Mouse (Mus musculus): ENCODE results near the gene Mrpl38.
A peak's percentile ranks its signal among the peaks of the same experiment; 100 is the strongest.

Mrpl38 gene

DNA sequence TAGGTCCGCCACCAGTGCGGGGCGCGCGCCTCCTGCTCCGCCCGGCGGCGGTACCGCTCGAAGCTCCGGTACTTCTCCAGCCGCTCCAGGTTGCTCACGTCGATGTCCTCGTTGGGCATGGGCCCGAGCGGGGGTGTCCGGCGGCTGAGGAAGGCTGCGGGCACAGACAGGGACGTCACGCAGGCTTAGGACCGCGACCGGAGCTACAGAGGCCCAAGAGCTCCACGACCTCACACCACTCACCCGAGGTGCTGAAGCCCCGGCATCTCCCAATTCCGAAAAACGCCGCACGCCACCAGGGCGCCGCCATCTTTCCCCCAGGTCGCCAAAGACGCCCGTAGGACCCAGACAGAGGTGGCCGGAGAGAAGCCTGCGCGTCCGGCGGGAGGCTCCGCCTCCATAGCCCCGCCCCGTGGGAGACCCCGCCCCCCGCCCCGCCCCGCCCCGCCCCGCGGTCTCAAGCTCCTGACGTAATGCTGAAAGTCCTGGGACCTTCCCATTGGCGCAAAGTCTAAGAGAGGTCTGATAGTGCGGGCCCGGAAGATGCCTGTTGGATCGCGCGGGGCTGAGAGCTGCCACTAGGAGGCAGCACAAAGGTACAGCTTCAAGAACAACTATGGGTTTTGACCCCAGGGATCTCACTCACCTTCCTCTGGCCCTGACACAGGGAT, at the start of gene Mrpl38:
Gene Mrpl38 (minus strand): TSS at position 401 of the 671 bp plus-strand sequence.
- peak; percentile 90 for DNase-seq (ENCODE audit: low spot score in 2 of 2)

DNA sequence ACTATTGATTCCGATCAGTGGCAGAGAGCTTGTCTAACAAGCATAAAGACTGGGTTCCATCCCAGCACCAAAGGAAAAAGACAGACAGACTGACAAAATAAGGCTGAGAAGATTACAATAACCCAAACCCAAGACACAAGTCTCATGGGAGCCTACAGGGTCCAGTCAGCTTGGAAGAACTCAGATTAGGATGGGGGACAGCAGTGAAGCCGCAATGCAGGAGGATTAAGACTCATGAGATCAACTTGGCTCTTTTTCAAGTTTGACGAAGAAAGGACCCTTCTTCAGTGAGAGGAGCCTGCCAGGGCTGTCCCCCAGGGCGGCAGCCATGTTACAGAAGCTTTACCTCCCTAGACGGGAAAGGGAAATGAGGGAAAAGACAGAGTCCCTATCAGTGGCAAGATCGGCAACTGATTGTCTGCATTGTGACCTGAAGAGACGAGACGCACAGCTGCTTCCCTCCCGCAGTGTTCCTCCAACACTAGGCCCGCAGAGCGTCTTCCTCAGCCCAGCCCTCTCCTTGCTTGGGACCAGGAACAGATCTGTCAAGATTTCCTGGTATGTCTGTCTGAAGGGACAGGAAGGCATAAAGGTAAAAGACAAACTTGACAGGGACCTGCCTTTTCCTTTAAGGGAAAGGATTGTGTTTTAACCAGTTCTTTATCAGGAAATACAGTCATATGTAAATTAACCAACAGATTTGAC, 48.7 kb upstream of the Mrpl38 start:
- no peak for DNase-seq (ENCODE audit: low spot score in 2 of 2)

DNA sequence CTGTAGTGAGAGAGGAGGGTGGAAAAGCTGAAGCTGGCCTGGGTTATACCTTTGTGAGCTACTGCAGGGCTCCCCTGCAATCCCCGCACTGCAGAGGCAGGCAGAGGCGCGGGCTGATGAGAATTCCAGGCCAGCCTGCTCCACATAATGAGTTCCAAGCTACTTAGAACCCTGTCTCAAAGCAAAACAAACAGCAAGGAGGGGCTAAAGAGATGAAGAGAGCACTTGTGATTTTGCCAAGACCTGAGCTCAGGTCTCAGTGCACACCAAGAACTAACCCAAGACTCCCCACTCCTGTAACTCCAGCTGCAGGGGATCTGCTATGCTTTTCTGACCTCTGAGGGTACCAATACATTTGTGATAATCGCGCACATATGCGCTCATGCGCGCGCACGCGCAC, 47.7 kb upstream of the Mrpl38 start:
- no peak for DNase-seq (ENCODE audit: low spot score in 2 of 2)

DNA sequence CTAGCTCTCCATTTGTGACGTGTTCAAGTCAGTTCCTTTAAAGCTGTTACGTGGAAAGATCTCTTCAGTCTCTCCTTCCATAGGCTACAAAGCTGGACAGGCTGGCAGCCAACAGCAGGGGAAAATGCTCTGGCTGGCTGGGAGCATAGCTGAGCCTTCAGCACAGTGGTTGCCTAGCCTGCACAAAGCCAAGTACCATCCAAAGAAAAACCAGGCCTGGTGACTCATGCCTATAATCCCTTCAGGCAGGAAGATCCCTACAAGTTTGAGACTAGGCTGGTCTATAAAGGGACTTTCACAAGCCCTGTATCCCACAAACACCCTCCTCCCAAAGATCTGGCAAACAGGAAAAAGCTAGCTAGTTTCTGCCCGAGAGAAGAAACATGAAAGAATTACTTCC, 47.2 kb upstream of the Mrpl38 start:
- peak in 1 of 2 experiments; percentile 54 for DNase-seq (ENCODE audit: low spot score in 2 of 2)

DNA sequence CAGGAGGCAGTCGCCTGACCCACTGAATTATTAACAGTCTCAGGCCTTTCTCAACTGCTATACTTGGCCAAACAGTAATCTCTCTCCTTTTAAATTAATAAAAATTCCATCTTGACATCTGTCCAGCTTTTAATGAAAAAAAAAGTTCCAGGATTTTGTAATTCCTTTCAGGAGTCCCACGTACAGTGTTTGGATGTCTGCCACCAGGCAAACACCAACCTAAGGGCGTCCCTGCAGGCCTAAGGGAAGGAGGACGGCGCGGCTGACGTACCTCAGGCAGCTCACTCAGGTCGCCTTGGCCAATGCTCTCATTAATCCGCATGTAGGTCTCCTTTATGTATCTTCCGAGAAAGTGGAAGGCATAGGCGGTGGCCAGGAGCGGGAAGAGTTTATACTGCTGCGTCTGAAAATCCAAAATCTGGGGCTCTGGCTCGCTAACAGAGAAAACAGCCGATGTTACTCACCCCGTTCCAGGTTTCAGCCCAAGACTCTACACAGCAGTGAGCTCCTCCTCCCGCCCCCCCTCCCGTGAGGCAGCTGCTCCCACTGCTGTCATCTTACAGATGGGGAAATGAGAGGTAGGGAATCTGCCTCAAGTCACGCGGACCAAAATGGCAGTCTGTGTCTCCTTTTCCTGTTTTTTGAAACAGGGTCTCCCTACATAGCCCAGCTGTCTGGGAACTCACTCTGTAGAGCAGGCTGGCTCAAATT, 39.9 kb upstream of the Mrpl38 start:
- no peak for DNase-seq (ENCODE audit: low spot score in 2 of 2)

DNA sequence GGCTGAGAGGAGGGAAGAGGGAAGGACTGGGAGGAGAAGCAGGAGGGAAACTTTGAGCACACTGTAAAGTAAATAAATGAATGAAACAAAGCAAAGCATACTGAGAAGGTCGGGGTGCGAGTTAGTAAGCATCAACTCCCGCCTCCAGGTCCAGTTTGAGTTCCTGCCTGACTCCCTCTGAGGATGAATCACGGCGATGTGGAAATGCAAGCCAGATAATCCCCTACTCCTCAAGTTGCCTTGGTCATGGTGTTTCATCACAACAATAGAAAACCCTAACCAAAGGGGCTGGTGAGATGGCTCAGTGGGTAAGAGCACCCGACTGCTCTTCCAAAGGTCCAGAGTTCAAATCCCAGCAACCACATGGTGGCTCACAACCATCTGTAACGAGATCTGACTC, 37.3 kb upstream of the Mrpl38 start:
- DNase-seq (ENCODE audit: low spot score in 2 of 2), result no peak

DNA sequence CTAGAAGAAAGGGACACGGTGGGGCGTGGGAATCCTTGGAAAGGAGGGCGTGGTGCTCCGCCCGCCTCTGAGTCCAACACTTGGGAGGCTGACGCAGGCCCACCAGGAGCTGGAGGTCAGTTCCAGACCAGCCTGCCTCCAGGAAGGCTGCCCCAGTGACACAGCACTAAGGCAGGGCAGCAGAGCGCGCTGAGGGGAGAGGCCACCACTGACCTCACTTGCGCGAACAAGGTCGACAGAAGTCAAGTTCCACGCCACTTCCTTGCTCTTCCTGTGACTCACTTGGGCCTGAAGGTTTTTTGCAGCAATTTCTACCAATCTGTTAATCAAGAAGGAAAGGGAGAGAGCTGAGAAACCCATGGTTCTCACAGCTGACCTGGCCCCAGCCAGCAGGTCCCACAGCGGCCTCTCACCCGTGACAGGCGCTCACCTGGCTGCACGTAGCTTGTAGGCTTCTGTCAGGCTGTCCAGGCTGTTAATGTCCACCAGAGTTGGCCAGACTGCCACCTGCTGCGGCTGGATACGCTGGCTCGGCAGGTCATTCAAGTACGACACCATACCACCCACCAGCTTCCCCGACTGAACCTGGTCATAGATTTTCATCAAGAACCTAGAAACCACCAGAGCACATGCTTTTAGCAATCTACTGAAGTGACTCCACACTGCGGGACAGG, 36.2 kb upstream of the Mrpl38 start:
- DNase-seq (ENCODE audit: low spot score in 2 of 2), result no peak

DNA sequence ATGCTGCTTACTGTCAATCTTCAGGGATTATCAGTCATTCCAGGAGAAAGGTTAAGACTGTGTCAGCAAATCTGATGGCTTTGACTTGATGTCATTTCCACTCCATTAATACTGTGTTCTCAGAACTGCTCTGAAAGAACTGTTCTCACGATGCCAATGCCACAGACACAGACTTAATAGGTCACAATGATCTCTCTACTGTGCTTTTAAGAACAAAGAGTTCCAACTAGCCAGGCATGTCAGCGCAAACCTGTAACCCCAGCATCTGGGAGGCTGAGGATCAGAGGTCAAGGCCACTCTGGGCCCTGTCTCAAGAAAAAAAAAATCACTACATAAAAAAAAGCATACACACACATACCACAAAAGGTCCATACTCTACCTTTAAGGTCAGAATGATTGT, 33.3 kb upstream of the Mrpl38 start:
- no peak for DNase-seq (ENCODE audit: low spot score in 2 of 2)

DNA sequence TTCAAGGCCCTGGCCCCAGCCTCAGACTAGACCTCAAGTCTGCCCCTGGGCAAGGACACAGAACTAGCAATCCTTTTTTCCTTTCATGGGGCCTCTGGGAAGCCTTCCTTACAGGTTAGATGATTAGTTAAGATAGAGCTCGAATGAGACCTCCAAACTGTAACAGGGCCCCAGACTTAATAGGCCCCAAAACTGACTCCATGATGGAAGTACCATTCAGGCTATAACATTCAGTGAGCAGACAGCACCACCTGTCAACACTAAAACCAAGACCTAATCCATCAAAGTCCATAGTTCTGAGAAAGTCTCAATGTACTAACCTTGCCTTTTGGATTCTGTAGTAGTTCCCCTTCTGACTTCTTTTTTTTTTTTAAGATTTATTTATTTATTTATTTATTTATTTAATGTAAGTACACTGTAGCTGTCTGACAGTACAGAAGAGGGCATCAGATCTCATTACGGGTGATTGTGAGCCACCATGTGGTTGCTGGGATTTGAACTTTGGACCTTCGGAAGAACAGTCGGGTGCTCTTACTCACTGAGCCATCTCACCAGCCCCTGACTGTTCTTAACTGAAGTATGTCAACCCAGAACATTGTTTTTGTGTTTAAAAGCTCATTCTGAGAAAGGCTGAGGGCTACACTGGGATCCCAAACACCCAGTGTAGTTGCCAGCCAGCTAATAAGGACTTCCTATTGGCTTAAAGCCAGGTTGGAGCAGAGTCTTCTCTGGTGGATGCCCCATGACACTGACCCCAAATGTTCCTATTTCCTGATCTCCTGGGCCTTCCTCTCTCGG, 31.5 kb upstream of the Mrpl38 start:
- no peak for DNase-seq (ENCODE audit: low spot score in 2 of 2)

DNA sequence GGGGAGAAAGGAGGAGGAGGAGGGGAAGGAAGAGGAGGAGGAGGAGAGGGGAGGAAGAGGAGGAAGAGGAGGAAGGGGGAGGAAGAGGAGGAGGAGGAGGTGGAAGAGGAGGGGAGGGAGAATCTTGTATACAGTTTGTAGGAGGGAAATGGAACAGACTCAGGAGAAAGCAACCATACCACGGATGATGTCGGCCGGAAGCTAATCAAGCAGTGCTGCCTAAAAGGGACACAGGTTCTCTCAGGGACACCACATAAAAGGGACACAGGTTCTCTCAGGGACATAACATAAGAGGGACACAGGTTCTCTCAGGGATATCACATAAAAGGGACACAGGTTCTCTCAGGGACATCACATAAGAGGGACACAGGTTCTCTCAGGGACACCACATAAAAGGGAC, 30.5 kb upstream of the Mrpl38 start:
- no peak for DNase-seq (ENCODE audit: low spot score in 2 of 2)

DNA sequence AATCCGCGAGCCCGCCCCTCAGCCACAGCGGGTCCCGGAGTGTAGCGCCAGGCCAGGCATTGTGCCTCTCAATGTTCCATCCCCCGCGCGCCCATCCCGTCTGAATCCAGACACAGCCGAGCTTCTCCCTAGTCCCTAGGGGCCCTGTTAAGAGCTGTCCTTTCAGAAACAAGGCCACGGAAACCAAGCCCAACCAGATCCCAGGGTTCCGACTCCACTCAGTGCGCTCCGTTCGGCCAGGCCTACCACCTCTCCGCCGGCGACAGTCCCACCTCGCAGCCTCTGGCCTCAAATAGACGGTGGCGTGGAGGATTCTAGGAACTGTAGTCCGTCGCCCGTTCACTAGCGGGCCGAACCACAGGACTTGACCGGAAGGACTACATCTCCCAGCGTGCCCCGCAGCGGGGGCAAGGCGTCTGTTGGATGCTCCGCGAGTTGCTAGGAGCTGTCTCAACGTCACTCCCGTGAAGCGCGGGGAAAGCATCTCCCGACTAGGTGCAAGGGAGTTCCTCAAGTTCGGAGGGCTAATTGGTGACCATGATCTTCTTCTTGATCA, 29.3 kb upstream of the Mrpl38 start, which contains the start of gene Fbf1:
Gene Fbf1 (minus strand): TSS at position 283 of the 556 bp plus-strand sequence.
- DNase-seq (ENCODE audit: low spot score in 2 of 2), result peak; percentile 98

DNA sequence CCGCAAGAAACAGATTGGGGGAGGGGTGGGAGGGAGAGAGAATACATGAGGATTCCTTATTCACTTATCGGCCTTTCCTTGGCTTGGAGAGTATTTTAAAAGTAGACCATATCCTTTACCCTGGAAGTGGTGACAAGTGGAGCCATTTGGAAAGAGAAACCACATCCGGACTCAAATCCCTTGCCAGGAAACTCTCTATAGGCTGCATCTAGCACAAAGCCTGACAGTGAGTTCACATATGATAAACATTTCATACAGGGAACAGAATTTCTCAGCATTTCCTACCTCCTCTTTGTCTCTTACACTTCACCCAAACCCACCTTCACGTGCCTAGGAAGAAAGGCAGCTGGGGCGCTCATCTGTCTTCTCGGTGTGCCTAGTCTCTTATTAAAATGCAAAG, 28.6 kb upstream of the Mrpl38 start:
- DNase-seq (ENCODE audit: low spot score in 2 of 2), result no peak

DNA sequence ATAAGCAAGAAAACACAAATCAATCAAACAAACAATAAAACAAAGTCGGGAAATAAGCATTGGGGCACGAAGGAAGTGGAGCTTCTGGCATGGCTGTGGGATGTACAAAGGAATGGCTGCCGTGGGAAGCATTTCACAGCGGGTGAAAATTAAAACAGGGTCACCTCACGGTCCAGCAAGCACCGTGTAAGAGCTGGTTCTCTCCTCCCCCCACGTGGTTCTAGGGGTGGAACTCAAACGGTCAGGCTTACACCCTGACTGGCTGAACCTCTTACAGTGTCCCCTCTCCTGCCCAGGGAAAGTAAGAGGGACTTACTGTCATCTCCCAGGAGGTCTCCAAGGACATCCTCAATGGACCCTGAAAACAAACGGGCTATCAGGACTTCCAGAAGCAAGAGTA, 24.3 kb upstream of the Mrpl38 start:
- no peak for DNase-seq (ENCODE audit: low spot score in 2 of 2)

DNA sequence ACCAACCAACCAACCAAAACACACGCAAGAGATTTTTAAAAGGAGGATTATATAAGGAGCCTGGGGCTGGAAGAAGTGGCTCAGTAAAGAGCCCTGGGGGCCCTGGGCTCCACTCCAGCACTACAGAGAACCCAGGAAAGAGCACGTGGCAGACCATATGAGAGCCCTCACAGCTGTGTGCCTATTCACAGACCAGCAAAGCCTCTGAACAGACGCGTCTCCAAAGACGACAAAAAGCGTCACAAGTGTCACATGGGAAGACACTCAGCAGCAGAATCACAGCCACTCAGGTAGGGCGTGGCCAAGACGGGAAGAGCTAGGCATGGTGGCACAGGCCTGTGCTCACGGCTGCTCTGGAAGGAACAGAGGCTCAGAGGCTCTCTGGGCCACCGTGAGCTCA, 23.5 kb upstream of the Mrpl38 start:
- DNase-seq (ENCODE audit: low spot score in 2 of 2), result peak; percentile 72 to 86

DNA sequence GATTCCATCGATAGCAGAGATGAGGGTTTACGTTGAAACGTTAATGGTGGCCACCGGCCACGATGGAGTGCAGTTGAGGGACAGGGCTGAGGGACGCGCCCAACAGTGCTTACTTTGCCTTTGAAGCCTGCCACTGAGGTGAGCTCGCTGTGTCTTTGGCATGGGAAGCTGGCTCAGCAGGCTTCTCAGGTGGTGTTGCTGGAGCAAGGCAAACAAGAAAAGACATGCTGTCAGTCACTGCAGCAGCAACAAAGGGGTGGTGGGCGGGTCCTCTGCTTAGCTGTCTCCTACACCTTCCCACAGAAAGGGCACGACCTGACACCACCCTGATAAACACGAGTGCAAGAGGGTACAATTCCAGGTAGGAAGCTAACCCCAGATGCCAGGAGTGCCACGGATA, 22.6 kb upstream of the Mrpl38 start:
- DNase-seq (ENCODE audit: low spot score in 2 of 2), result no peak

DNA sequence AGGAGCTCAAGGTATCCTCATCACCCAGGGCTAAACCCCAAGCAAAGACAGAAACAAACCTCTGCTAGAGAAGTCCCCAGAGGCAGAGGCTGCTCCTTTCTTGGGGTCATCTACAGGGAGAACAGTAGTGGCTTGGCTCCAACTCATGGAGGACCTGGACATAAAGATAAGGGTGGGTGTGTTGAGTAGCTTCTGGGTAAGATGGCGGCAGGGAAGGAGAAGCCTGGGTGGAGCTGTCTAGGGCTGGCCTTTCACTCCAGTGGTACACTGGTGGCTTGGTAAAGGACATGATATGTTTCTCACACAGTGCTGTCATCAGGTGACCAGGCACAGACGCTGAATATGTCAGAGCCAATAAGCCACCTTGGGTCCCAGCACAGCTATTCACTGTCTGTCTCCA, 12.3 kb upstream of the Mrpl38 start:
- no peak for DNase-seq (ENCODE audit: low spot score in 2 of 2)

DNA sequence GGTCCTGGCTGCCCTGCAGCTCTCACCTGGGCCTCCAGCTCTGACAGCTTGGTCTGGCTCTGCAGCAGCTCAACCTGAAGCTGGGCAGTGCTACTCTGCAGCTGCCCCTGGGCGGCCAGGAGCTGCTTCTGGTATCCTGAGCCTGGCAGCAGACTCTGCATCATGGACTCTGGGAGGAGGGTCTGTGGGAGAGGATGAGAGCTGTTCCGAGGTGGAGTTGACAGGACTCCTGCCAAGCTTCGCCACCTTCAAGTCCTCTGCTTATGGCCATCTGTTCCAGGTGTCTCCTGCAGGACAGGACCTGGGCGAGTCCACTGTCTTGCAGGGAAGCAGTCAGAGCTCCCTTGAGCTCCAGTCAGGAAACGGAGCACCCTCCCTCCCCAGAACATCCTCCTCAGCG, 10.7 kb upstream of the Mrpl38 start:
- no peak for DNase-seq (ENCODE audit: low spot score in 2 of 2)

DNA sequence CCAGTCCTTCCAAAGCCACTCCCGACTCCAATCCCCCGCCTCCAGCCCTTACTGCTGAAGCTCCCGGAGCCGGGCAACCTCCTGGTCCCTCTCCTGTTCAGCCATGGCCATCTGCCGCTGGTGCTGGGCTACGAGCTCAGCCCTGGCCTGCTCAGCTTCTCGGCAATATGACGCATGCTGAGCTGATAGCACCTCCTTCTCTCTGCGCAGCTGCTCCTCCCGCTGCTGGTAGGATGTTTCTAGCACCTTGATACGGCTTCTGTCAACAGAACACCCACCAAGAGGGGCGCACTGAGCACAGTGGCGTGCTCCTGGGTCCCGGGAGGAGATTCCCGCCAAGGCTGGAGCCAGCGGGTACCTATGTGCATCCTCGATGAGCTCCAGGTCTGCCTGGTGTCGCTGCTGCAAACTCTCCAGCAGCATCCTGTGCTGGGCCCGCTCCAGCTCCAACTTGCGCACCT, 10.1 kb upstream of the Mrpl38 start:
- DNase-seq (ENCODE audit: low spot score in 2 of 2), result no peak

DNA sequence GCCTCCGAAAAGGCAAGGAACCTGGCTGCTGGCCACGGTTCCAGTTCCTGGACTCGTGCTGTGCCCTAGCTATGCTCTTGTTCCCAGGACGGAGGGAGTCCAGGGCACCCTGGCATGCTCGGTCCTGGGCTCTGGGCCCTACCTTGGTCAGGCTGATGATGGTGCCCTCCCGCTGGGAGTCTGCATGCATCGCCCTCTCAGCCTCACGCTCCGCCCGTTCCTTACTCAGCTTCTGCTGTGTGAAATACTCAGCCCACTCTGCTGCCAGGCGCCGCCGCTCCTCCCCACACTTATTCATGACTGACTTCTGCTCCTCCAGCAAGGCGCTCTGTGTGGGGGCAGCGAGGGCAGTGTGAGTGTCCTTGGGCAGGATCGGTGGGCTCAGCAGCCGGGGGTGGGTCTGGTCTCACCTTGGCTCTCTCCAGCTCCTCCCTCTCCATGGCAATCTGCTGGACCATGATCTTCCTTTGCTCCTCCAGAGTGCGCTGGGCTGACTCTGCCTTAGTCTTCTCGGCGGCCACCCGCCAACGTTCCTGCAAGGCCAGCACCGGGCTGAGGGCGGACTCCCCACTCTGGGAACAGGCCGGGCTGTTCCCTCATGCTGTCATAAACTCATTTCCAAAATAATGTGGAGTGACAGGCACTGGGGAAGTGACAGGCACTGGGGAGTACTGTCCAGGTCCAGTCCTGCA, 7.8 kb upstream of the Mrpl38 start:
- peak; percentile 69 to 77 for DNase-seq (ENCODE audit: low spot score in 2 of 2)

DNA sequence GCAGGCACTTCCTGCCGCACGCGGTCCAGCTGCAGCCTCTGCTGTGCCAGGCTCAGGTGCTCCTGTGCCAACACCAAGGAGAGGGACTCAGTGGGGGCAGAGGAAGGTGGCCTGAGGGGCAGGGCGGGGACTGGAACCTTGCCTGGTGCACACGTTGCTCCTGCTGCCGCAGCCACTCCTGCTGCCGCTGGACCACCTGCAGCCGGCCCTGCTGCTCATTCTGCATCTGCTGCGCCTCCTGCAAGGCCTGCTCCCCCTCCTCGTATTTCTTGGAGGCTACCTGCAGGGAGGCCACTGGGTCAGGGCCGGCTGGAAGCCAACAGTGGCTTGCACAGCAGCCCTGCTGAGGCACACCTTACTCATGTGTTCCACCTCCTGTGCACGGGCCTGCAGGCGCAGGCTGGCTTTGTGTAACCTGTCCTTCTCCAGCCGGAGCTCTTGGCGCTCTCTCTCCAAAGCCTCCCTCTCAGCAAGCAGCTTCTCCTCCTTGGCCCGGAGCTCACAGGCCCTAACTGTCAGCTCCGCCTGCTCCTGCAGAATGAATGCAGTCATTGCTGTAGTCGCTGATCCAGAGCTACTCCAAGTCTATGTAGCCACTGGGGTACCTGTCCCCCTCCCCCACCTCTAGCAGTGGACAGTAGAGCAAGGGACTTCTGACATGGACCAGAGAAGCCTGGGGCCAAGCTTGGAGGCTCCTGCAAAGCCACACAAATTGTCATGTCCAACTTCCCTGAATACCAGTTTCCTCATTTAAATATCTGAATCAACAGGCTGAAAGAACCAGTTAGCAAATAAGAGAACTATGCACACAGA, 7.0 kb upstream of the Mrpl38 start:
- DNase-seq (ENCODE audit: low spot score in 2 of 2), result no peak
